Mouse (Mus musculus) layer of hippocampus, adult 18-20 months (tissue): ENCODE measurements at regions not wholly inside any gene's neighbourhood (a gene's known extent, or its start where the extent isn't known, plus 50 kb on each side); places are given as distances from the start of the nearest gene placed in this dataset.

ENCODE experiments used
- DNase-seq, 2 experiments: peaks; one replicate each; pipeline ENCODE4 v3.0.0; 2022; ENCODE audit warnings: low spot score in 2 of 2

- peak; percentile 51 to 80 for DNase-seq
Observed at GRCm38 (mm10) chr8:42614077-42614476, 527.2 kb downstream of the Triml1 start.

- peak in 1 of 2 experiments; percentile 15 for DNase-seq
Observed at GRCm38 (mm10) chr8:42596639-42597038, 544.6 kb downstream of the Triml1 start.
